Mouse (Mus musculus): ENCODE data around the gene Ccdc87.
"Not testable (repeated sequence)": the region's sequence is repeated elsewhere in the genome, so short reads cannot be mapped to it uniquely, and the experiment has no call there.

Ccdc87 gene

DNA sequence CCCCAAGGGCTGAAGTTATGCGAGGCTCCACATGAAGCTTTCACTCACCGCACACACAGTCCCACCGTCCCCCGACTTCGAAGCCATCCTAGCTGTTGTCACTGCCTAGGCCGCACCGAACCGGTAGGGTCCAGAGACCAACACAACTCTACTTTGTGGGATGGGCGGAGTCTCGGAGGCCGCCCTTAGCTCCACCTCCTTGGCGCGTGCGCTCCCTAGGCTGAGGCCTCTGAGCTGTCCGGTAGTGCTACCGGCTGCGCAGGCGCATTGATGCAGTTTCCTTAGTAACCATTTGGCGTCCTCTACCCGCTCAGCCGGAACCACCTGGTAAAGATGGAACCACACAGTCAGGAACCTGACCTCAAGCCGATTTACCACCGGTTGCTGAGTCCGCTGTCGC, at the start of gene Ccdc87, which contains the start of gene Ccs:
Gene Ccdc87 (plus strand): TSS at position 218 of the 400 bp plus-strand sequence.
Gene Ccs (minus strand): TSS at position 184 of the 400 bp plus-strand sequence.
- DNase-seq (ENCODE audit: low spot score in 2 of 2) = peak; percentile 93 to 95

DNA sequence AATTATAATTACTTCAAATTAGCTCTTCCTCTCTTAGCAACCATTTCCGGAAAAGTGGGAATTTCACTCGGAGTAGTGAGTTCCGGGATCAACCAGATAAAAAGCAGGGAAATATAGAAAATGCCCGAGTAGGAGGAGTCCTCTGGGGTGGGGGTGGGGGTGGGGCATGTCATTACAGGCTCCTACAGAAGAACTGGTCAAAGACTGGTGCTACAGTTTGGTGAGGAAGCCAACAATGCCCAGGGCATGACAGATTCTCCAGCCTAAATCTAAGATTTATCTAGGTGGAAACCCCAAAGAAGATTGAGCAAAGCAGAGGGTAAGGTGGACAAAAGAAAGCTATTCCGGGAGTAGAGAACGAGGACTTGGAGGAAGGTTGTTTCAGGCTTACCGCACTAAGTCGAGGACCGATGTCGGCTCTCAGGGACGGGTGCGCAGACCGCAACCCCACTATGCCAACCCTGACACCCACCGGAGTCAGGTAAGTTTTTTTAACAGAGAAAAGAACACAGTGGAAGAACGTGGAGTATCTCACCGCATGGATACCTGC, 45.8 kb upstream of the Ccdc87 start:
- no peak for DNase-seq (ENCODE audit: low spot score in 2 of 2)

DNA sequence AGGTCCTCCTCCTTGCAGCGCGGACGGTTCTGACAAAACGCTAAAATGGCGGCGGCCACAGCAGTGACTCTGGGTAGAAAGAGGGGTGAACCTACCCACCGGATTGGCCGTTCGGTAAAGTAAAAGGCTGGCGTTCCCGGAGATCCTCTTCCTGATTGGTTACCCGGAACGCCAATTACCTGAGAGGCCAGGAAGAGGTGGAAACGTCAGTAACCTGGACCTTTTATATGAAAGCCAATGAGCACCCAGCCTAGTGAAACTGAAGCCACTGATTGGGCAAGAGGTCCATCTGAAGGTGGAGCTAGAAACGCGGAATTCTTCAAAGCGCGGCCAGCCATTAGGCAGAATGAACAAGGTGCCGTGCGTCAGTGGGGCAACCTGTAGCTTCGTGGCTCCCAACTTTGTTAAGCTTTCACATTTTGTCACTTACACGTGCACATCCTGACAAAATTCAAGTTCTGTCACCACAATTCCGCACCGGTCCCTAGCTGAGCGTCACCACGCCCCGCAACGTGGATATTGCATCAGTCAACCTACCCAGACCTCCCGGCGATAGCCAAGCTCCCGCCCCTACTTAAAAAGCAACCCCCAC, 45.2 kb upstream of the Ccdc87 start, which contains the start of gene Rbm4:
Gene Rbm4 (minus strand): TSS at position 71 of the 592 bp plus-strand sequence.
- DNase-seq (ENCODE audit: low spot score in 2 of 2) = peak; percentile 94 to 96

DNA sequence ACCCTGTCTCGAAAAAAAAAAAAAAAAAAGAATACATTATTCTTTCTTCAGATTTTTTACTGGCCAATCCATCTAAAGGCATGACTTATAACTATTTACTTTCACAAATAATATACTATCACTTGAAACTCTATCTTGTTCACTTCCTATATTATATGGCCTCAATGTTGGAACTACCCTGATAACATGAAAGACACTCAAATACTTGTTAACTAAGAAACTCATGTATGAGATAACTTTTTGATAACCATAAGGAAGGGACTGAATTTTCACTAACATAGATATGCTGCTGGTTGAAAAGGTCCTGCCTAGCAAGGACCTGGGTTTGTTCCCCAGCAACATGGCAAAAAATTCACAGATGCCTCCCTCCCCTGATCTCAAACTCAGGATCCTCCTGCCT, 43.2 kb upstream of the Ccdc87 start:
- DNase-seq (ENCODE audit: low spot score in 2 of 2) = no peak

DNA sequence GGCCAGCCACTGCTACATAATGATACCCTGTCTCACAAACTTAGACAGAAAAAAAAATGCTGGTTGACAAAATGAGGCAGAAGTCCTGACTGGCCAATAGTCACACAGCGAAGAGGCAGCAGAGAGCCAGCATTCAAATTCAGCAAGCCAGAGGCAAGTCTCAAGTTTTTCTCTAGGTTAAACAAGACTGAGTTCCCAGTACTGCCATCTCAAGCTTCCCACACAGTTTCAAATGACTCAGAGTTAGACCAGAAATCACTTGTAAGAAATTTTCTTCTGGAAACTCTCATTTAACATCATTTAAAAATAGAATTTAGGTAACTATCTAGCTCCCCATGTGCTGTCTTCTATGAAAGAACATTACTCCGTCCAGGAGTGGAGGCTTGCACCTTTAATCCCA, 41.3 kb upstream of the Ccdc87 start:
- DNase-seq (ENCODE audit: low spot score in 2 of 2) = no peak

DNA sequence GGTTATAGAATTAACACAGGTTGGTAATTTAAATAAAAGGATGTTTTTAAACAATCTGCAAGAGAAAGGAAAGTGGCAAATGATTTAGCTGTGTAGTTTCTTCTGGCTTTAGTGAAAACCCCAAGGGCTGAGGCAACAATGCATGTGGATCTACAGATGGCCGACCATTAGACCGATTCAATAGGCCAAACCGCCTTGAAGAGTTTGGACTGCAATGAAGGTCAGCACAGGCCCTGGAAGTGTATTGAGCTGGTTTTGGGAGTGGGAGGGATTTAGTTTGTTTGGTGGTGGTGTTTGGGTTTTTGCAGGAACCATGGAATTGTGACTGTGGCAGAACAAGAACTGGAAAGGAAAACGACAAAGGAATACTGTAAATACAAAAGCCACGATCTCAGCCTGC, 40.1 kb upstream of the Ccdc87 start:
- no peak for DNase-seq (ENCODE audit: low spot score in 2 of 2)

DNA sequence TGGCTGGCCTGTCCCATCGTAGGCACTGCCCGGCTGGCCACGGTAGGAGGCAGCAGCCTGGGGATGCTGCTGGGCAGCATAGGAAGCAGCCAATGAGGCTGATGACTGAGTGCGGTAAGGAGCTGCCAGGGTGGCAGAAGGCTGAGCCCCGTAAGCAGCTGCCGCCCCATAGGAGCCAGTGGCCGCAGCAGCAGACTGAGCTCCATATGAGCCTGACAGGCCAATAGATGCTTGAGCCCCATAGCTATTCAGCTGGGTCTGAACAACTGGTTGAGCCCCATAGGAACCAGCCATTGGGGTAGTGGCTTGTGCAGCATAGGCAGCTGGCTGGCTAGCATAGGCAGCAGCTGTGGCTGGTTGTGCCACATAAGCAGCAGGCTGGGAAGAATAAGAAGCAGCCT, 36.5 kb upstream of the Ccdc87 start:
- DNase-seq (ENCODE audit: low spot score in 2 of 2) = no peak

DNA sequence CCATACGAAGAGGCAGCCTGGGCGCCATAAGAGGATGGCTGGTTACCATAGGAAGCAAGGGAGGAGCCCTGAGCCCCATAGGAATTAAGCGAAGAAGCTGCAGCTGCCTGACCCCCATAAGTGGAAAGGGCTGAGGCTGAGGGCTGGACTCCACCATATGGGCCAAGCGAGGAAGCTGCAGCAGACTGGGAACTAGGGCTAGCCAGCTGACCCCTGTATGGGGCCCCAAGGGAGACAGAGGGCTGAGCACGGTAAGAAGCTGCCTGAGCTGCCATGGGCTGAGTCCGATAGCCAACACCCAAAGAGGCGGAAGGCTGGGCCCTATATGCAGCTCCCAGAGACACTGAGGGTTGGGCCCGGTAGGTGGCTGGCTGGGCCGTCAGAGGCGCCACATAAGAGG, 35.9 kb upstream of the Ccdc87 start:
- DNase-seq (ENCODE audit: low spot score in 2 of 2) = no peak

DNA sequence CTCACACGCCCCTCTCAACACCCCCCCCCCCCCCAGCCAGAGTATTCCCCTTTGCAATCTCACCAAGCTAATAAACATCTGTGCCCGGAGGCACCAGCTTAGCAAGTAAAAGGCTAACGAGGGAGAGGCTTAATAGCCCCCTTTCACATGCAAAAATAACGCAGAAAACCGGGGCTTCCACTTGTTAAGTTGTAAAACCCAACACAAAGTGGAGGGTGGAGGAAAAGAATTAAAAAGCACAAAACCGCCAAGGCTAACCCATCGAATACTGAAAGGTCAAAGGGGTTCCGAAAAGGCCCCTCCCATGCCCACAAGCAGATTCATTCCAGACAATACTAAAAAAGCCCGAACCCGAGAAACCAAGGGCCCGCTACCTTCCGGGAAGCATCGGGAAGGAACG, 28.9 kb upstream of the Ccdc87 start:
- DNase-seq (ENCODE audit: low spot score in 2 of 2) = no peak

DNA sequence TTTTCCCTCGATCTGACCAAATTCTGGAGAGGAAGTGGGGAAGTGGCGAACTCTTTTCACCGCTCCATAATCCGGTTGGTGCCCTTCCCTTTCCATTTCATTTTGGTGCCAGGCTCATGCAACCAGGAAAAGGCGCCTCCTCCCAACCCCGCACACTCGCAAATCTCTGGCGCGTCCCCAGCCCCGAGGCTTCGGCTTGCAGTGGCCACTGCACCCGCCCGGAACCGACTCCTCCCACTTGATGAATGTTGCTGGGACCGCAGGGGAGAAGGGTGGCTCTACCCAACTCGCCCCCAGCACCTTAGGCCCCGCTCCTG, 28.5 kb upstream of the Ccdc87 start:
- DNase-seq (ENCODE audit: low spot score in 2 of 2) = no peak

DNA sequence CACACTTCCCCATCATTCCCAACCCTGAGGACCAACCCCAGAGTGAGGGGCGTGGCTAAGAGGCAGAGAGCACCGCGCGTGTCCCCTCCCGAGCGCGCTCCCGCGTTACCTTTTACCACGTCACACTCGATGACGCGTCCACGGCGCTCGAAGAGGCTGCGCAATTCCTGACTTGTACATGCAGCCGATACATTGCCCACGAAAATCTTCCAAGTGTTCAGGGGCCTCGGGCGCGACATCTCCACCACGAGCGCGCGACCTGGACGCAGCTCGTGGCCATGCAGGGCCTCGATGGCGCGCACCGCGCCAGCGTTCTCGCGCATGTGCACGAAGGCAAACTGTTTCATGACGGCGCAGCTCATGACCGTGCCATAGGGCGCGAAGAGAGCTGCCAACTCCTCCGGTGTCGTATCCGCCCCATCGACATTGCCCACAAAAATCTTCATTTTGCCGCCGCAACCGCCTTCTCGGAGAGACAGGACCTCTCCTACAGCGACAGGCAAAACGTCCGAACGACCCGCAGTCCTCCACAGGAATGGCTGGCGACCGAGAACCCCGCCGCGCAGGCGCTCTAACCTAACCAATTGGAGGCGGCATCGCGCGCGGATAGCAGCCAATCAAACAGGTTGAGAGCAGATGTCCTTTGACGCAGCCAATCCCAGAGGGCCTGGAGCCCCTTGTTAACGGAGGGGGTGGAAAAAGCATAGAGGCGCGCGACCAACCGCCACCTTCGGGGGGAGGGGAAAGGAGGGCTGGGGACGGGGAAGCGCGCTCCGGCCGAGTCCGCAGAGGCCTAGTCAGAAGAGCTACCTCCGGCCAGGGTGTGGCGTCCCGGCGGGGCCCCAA, 27.9 kb upstream of the Ccdc87 start, which contains the start of the genes Gm21992 and Rbm14:
Gene Gm21992 (minus strand): TSS at position 550 of the 846 bp plus-strand sequence.
Gene Rbm14 (minus strand): TSS at position 572 of the 846 bp plus-strand sequence.
- DNase-seq (ENCODE audit: low spot score in 2 of 2) = peak; percentile 97

DNA sequence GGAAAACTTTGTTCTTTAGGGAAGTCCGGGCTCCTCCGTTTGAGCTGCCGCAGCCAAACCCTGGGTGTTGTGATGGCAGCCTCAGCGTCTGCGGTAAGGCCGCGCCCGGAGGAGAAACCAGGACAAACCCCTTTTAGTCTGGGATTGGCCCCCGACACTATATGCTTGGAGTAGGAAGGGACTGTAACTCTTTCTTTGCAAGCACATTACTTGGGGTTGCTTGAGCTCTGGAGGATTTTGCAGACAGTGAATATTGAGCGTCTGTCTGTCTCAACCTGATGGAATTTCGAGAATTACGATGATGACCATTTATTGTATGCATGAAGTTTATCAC, 27.3 kb upstream of the Ccdc87 start:
- DNase-seq (ENCODE audit: low spot score in 2 of 2) = no peak

DNA sequence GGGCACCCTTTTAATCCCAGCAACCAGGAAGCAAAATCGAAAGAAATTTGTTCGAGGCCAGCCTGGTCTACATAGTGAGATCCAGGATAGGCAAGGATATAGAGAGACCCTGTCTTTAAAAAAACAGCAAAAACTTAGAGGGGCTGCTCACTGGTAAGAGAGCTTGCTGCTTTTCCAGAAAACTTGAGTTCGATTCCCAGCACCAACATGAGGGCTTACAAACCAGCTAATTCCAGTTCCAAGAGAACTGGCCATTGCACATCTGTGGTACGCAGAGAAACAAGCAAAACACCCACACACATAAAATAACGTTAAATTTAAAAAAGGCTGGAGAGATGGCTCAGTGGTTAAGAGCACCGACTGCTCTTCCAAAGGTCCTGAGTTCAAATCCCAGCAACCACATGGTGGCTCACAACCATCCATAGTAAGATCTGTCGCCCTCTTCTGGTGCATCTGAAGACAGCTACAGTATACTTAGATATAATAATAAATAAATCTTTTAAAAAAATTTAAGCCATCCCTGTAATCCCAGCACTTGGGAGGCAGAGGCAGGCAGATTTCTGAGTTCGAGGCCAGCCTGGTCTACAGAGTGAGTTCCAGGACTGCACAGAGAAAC, 26.7 kb upstream of the Ccdc87 start:
- DNase-seq (ENCODE audit: low spot score in 2 of 2) = not testable (repeated sequence)

DNA sequence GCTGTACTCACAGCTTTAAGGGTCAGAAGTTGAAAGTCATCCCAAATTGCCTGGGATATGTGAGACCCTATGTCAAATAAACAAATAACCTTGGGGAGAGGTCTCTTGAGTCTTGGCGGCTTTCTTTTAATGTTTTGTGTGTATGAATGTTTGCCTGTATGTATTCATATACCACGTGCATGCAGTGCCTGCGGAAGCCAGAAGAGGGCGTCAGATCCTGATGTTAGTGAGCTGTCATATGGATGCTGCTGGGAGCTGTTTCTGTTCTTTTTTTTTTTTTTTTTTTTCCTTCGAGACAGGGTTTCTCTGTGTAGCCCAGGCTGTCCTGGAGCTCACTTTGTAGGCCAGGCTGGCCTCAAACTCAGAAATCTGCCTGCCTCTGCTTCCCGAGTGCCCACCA, 26.2 kb upstream of the Ccdc87 start:
- DNase-seq (ENCODE audit: low spot score in 2 of 2) = no peak

DNA sequence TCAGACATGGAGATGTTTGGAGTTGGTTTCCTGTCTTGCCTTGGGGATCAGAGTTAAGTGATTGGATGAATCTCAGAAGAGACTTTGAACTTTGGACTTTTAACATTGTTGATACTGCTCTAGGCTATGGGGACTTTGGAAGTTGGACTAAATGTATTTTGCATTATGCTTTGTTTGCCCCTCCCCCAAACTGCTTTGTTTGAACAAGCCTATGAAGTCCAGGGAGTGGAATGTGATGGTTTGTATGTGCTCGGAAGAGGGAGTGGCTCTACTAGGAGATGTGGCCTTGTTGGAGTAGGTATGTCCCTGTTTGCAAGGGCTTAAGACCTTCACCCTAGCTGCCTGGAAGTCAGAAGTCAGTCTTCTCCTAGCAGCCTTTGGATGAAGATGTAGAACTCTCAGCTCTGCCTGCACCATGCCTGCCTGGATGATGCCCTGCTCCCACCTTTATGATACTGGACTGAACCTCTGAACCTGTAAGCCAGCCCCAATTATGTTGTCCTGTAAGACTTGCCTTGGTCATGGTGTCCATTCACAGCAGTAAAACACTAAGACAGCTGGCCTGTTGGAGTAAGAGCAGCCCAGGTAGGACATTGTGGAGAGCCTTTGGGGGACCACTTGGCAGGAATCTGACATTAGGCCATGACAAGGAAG, 21.9 kb upstream of the Ccdc87 start:
- DNase-seq (ENCODE audit: low spot score in 2 of 2) = no peak

DNA sequence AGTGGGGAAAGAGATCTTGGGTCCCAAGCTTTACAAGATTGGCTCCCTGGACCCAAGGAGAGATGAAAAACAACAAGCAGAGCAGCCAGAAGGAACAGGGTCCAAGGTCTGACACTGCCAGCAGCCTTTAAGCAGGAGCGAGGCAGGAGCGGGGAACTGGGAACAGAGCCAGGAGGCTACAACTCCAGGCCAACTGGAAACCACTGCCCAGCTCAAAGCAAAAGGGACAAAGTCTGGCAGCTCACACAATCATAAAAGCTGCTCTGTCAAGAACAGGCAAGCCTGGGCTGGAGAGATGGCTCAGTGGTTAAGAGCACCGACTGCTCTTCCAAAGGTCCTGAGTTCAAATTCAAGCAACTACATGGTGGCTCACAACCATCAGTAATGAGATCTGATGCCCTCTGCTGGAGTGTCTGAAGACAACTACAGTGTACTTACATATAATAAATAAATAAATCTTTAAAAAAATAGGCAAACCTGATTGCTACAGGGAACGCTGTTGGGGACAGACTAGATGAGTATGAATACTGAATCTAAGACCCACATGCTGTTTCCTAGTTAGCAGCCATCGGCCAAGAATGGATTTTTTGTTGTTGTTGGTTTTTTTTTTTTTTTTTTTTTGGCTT, 18.4 kb upstream of the Ccdc87 start:
- DNase-seq (ENCODE audit: low spot score in 2 of 2) = peak; percentile 67 to 76

DNA sequence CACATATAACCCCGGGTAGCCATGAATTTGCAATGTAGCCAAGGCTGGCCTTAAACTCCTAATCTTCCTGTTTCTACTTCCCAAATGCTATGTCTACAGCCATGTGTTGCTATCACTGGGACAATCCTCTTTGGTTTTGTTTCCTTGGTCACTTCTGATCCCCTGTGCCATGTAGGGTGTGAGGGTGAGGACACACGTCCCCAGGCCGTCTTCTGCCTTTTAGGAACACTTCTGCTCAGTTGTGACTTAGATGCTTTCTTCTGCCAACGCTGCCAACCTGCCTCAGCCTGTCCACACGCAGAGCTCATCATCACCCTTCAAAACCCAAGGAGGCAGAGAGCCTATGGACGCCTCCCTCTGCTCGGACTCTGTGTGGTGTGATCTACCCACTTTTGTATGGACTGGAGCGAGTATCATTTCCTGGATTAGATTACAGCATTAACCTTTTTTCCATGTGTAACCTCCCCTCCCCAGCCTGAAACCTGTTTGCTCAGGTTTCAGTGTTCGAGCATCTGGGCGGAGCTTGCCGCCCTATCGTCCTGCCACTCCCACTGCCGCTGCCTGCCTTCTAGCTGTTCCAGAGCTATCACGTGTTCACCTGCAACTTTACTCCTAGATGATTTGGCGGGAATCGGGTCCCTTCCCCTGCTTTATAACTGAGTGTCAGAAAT, 10.6 kb upstream of the Ccdc87 start:
- DNase-seq (ENCODE audit: low spot score in 2 of 2) = no peak

DNA sequence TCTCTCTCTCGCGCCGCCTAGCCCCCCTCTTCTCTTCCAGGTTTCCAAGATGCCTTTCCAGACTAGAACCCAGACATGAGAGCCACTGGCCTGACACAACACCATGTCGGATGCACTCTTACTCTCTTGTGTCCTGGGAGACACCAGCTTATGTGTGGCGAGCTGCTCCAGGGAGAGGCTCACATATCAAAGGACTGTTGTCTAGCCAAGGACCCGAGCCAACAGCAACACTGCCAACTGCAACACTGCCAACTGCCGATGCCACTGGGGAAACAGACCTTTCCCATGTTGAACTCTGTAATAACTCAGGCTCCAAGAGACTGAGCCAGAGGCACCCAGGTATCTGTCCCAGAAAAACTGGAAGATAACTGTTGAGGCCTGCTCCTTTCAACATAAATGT, 10.0 kb upstream of the Ccdc87 start:
- no peak for DNase-seq (ENCODE audit: low spot score in 2 of 2)

DNA sequence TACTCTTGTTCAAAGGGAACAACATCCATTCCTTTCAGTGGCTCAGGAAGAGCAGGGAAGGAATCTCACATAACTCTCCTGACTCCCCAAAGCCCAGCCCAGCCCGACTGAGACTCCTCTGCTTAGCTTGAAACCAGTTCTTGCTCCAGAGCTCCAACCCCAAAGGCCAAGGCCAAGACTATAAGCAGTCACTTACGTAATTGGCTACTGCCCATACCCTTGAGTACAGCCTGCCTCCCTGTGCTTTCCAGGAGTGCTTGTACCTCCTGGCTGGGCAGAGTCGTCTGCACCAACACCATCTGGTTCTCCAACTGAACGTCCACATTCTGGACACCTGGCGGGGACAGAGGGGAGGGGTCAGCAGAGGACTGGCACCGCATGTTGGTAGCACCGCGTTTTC, 5.2 kb upstream of the Ccdc87 start:
- no peak for DNase-seq (ENCODE audit: low spot score in 2 of 2)

DNA sequence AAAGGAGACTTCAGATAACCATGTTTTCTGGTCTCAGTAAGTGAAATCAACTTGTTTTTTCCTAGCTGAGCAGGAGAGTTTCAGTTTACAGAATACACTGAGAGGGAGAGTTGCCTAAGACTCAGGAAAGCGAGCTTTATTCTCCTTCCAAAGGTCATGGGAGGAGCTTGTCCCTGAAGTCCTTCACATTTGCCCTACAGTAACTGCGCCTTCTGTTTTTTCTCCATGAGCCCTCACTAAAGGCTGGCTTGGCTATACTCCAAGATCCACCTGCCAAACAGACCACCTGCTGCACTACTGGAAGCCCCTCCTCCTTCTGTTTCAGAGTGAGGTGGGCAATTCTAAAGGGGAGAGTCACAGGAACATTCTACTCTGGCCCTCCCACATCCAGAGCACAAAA, 3.1 kb upstream of the Ccdc87 start:
- no peak for DNase-seq (ENCODE audit: low spot score in 2 of 2)

DNA sequence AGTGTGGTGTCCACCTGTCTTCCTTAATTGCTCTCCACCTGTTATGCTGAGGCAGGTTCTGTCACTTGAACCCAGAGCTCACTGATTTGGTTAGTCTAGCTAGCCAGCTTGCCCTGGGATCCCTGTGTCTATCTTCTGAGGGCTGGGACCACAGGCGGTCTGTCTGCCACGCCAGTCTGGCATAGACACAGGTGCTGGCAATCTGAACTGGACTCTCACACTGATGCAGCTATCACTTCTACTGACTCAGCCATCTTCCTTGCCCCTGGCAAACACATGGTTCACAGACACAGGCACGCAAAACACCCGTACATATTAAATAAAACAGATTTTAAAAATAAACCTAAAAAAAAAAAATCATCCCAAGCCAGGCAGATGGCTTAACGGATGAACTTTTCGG, 2.1 kb upstream of the Ccdc87 start:
- DNase-seq (ENCODE audit: low spot score in 2 of 2) = no peak
